Mouse (Mus musculus) kidney, postnatal 36 days (tissue): ENCODE data around the gene Tagln2.
A peak's percentile ranks its signal among the peaks of the same experiment; 100 is the strongest.

Experiments
- DNase-seq, 2 experiments: peaks; one replicate each; pipeline ENCODE4 v3.0.0; 2021 to 2022; ENCODE audit warnings: mixed read lengths in 2 of 2

Gene Tagln2

GRCm38 (mm10) chr1:172503111-172503997 is 3.5 kb downstream of the Tagln2 start:
- DNase-seq = peak; percentile 49 to 71

- DNase-seq = no peak
Measured at GRCm38 (mm10) chr1:172504756-172505155, 4.9 kb downstream of the Tagln2 start.

GRCm38 (mm10) chr1:172507001-172507400 is 7.2 kb downstream of the Tagln2 start:
- no peak for DNase-seq

- peak; percentile 64 to 79 for DNase-seq
Measured at GRCm38 (mm10) chr1:172507701-172508100, 7.9 kb downstream of the Tagln2 start.

GRCm38 (mm10) chr1:172508172-172508571 is 8.3 kb downstream of the Tagln2 start:
- DNase-seq = peak in 1 of 2 experiments; percentile 26

- no peak for DNase-seq
Measured at GRCm38 (mm10) chr1:172509235-172509634, 9.4 kb downstream of the Tagln2 start.

GRCm38 (mm10) chr1:172509983-172510382 is 10.1 kb downstream of the Tagln2 start:
- no peak for DNase-seq

- DNase-seq = peak; percentile 75 to 86
Measured at GRCm38 (mm10) chr1:172510421-172510972, 10.7 kb downstream of the Tagln2 start.

- peak; percentile 80 to 85 for DNase-seq
Measured at GRCm38 (mm10) chr1:172512962-172513361, 13.1 kb downstream of the Tagln2 start.

GRCm38 (mm10) chr1:172513525-172514212 is 13.8 kb downstream of the Tagln2 start:
- peak; percentile 62 to 64 for DNase-seq

GRCm38 (mm10) chr1:172514213-172514529 is 14.3 kb downstream of the Tagln2 start:
- DNase-seq = no peak

- peak; percentile 60 to 61 for DNase-seq
Measured at GRCm38 (mm10) chr1:172514551-172515268, 14.9 kb downstream of the Tagln2 start.

GRCm38 (mm10) chr1:172515396-172515795 is 15.5 kb downstream of the Tagln2 start:
- peak; percentile 58 to 64 for DNase-seq

- DNase-seq = no peak
Measured at GRCm38 (mm10) chr1:172518013-172518412, 18.2 kb downstream of the Tagln2 start.

GRCm38 (mm10) chr1:172519644-172520043 is 19.8 kb downstream of the Tagln2 start:
- no peak for DNase-seq

- DNase-seq = peak; percentile 92 to 95
Measured at GRCm38 (mm10) chr1:172520576-172521440, 21.0 kb downstream of the Tagln2 start, which contains the start of gene Cfap45. Cfap45 (plus strand) TSS chr1:172520801.

GRCm38 (mm10) chr1:172522524-172522923 is 22.7 kb downstream of the Tagln2 start:
- no peak for DNase-seq

GRCm38 (mm10) chr1:172523699-172524101 is 23.9 kb downstream of the Tagln2 start:
- no peak for DNase-seq

GRCm38 (mm10) chr1:172525027-172525764 is 25.3 kb downstream of the Tagln2 start:
- peak; percentile 57 to 65 for DNase-seq

GRCm38 (mm10) chr1:172525971-172526370 is 26.1 kb downstream of the Tagln2 start:
- no peak for DNase-seq
